Comparison of ENCODE assay signal across 8 mouse cellular contexts in genomic region chr16:67425371-67425770, GRCm38 (mm10).
"Had no signal": no experiment of that assay in that cellular context is flagged by ENCODE, and none has a peak within 500 bp of the region (broad histone marks: within the 10 kb centered on the region; RNA-seq: fewer than 3 reads in every experiment).

No protein-coding gene starts in this region.

- DNase-seq: kidney, postnatal 25 days; liver; liver, embryonic 13.5 days; liver, postnatal 0 days; lung, postnatal 14 days; right cerebral cortex, adult 18-20 months; right cerebral cortex, postnatal 25 days; thymus, postnatal 4 days had no signal
